Mouse (Mus musculus) midbrain, embryonic 16.5 days (tissue): ENCODE data around the gene Zfp523. TPM values are rescaled to one million over a fixed set of nuclear protein-coding genes. Genes with fewer than 3 reads are reported as not detected.

Experiments
- ATAC-seq: fragments of 200-750 bp; cut with Nextera tagmentation; 2 replicates; pipeline ENCODE4 v1.8.0; 2017; ENCODE audit warnings: moderate TSS enrichment
- H3K27ac ChIP-seq: fragments of 300-500 bp; sonication (generic); 2 replicates; pipeline ENCODE4 v1.5.1; 2014; ENCODE audit warnings: mild to moderate bottlenecking, low read length, mixed read lengths
- H3K27me3 ChIP-seq: fragments of 300-500 bp; sonication (generic); 2 replicates; pipeline ENCODE4 v1.6.1; 2014; ENCODE audit warnings: low read depth, low read length, mixed read lengths; ENCODE audit not compliant: control insufficient read depth, insufficient read depth
- H3K36me3 ChIP-seq: fragments of 300-500 bp; sonication (generic); 2 replicates; pipeline ENCODE4 v1.6.1; 2014; ENCODE audit warnings: mild to moderate bottlenecking, low read length, moderate library complexity, mixed read lengths; ENCODE audit not compliant: control insufficient read depth, insufficient read depth
- H3K4me1 ChIP-seq: fragments of 300-500 bp; sonication (generic); 2 replicates; pipeline ENCODE4 v1.6.1; 2014; ENCODE audit warnings: mild to moderate bottlenecking, low read length, mixed read lengths; ENCODE audit not compliant: control insufficient read depth, insufficient read depth
- H3K4me2 ChIP-seq: fragments of 300-500 bp; sonication (generic); 2 replicates; pipeline ENCODE4 v1.6.1; 2014; ENCODE audit warnings: mild to moderate bottlenecking, low read length, mixed read lengths
- H3K4me3 ChIP-seq: fragments of 300-500 bp; sonication (generic); 2 replicates; pipeline ENCODE4 v1.5.1; 2014; ENCODE audit warnings: low read depth, mild to moderate bottlenecking, low read length, moderate library complexity, mixed read lengths
- H3K9ac ChIP-seq: fragments of 300-500 bp; sonication (generic); 2 replicates; pipeline ENCODE4 v1.6.1; 2014; ENCODE audit warnings: low read depth, low read length, mixed read lengths
- H3K9me3 ChIP-seq: fragments of 300-500 bp; sonication (generic); replicated peaks from 2 replicates; pipeline ENCODE4 v1.6.1; 2014; ENCODE audit warnings: mild to moderate bottlenecking, low read length, mixed read lengths; ENCODE audit not compliant: control insufficient read depth, poor library complexity, severe bottlenecking
- whole genome bisulfite sequencing: fragments of 180-500 bp; shearing (Covaris S2); extraction: QIAGEN DNeasy Blood & Tissue Kit; methylation state at CpG from one replicate; pipeline ENCODE4 v1.1.7; 2014; 5-methylcytosine and 5-hydroxymethylcytosine counted together
- polyA plus RNA-seq: library from polyadenylated mRNA; unstranded; fragments of >200 nt; fragmentation: Nextera tagmentation; extraction: Ambion mirVana; gene quantifications from 2 replicates; pipeline ENCODE4 v1.2.1, GENCODE M21; 2015

The Zfp523 gene
- polyA plus RNA-seq, 1 experiment from 2014 or later = 42.1 TPM

DNA sequence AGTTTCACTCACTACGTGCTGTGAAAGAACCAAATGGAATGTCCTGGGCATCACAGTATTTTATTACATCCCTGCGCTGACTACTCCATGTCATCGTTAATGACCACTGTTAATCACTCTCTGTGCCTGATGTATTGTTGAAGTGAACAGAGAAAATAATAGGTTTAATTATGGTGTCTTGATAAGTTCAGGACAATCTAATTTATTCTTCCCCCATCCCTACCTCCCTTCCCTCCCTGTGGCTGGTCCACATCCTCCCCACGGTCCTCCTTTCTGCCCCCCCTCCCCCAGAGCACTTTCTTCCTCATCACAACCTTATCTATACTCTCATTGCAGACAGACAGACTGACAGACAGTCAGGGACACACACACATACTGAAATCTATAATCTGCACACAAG, 77.9 kb downstream of the Zfp523 start:
- WGBS = 75% methylated on average over 4 of the region's 4 CpGs
- Histone ChIP-seq H3K27ac (no peak overlapping the region; the same call in 1 of the 2 replicates), H3K9ac (no peak overlapping the region), H3K4me3 (no peak overlapping the region), H3K36me3 (no peaks in the 10 kb centered on the region), H3K27me3 (no peaks in the 10 kb centered on the region), H3K4me1 (peaks cover 8% of the 10 kb centered on the region), H3K4me2 (no peak overlapping the region), H3K9me3 (no peaks in the 10 kb centered on the region)
- ATAC-seq = no peak

Other genes with a start within 250 kb of the Zfp523 start
- 2.0 TPM in 2 replicates for gene Tcp11, start 96.5 kb upstream of the Zfp523 start, polyA plus RNA-seq
- gene Scube3, start 35.0 kb upstream of the Zfp523 start, polyA plus RNA-seq = 5.4 and 5.8 TPM in 2 replicates
- 6.1 and 6.8 TPM in 2 replicates for gene Def6, start 30.6 kb downstream of the Zfp523 start, polyA plus RNA-seq
- gene Ppard, start 55.6 kb downstream of the Zfp523 start, polyA plus RNA-seq = 1.2 and 1.6 TPM in 2 replicates
- 25.2 and 26.3 TPM in 2 replicates for gene Fance, start 136.4 kb downstream of the Zfp523 start, polyA plus RNA-seq
- 304 and 312 TPM in 2 replicates for gene Rpl10a, start 151.3 kb downstream of the Zfp523 start, polyA plus RNA-seq
- gene Tead3, start 173.7 kb downstream of the Zfp523 start, polyA plus RNA-seq = 1.3 and 1.4 TPM in 2 replicates
- gene Tulp1, start 188.1 kb downstream of the Zfp523 start, polyA plus RNA-seq = 1.4 and 1.7 TPM in 2 replicates